Mouse (Mus musculus) heart, adult 2 months (tissue): ENCODE results near the gene Tnrc6b.

Source experiments
- CTCF ChIP-seq: fragments of 200-600 bp; IDR thresholded peaks from 2 replicates; pipeline ENCODE4 v1.8.1; 2022; ENCODE audit warnings: antibody characterized with exemption, mild to moderate bottlenecking, moderate library complexity
- POLR2A ChIP-seq: fragments of 200-500 bp; IDR thresholded peaks from 2 replicates; pipeline ENCODE4 v1.6.1; 2011; ENCODE audit warnings: mild to moderate bottlenecking, low read depth, low read length, control low read depth; ENCODE audit not compliant: insufficient read depth

DNA sequence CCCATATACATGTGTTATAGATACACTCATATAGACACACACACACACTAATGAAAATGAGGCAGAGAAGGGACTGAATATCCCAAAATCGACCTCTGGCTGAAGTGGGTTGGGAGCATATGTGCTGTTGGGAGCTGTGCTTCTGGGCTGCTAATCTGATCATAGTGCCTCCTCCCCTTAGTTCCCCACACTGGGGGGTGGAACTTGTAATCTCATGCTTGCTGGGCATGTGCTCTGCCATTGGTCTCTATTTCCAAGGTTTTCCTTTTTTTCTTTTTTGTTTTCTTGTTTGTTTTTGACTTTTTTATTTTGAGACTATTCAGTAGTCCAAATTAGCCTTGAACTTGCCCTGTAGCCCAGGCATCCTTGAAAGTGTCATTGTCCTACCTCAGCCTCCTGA is 277.2 kb downstream of the Tnrc6b start:
- TF ChIP-seq CTCF (no peak), POLR2A (no peak)
